Mouse (Mus musculus) naive thymus-derived CD4-positive, alpha-beta T cell, adult 2 months (primary cell): ENCODE data around the gene Akip1.
A peak's percentile ranks its signal among the peaks of the same experiment; 100 is the strongest.

Source experiments
- DNase-seq: peaks from one replicate; pipeline ENCODE4 v3.0.0-alpha.2; 2011; ENCODE audit warnings: low read depth

Gene Akip1

GRCm38 (mm10) chr7:109703190-109704015 lies at the start of gene Akip1, which contains the start of gene St5:
Gene Akip1, plus strand, starts transcription at chr7:109703690.
Gene St5, minus strand, starts transcription at chr7:109703605.
- peak; percentile 96 for DNase-seq

GRCm38 (mm10) chr7:109654871-109655270 lies 48.6 kb upstream of the Akip1 start:
- no peak for DNase-seq

- no peak for DNase-seq
Observed at GRCm38 (mm10) chr7:109657884-109658283, 45.6 kb upstream of the Akip1 start.

GRCm38 (mm10) chr7:109659278-109659677 lies 44.2 kb upstream of the Akip1 start:
- no peak for DNase-seq

- no peak for DNase-seq
Observed at GRCm38 (mm10) chr7:109662626-109663025, 40.9 kb upstream of the Akip1 start.

- no peak for DNase-seq
Observed at GRCm38 (mm10) chr7:109666664-109667063, 36.8 kb upstream of the Akip1 start.

GRCm38 (mm10) chr7:109669426-109670170 lies 33.9 kb upstream of the Akip1 start:
- no peak for DNase-seq

- DNase-seq, result no peak
Observed at GRCm38 (mm10) chr7:109671581-109672471, 31.7 kb upstream of the Akip1 start.

- no peak for DNase-seq
Observed at GRCm38 (mm10) chr7:109674944-109675628, 28.4 kb upstream of the Akip1 start.

- DNase-seq, result no peak
Observed at GRCm38 (mm10) chr7:109680284-109680683, 23.2 kb upstream of the Akip1 start.

- no peak for DNase-seq
Observed at GRCm38 (mm10) chr7:109680879-109681278, 22.6 kb upstream of the Akip1 start.

GRCm38 (mm10) chr7:109686585-109687128 lies 16.8 kb upstream of the Akip1 start:
- DNase-seq, result no peak

- DNase-seq, result no peak
Observed at GRCm38 (mm10) chr7:109690101-109690500, 13.4 kb upstream of the Akip1 start.

GRCm38 (mm10) chr7:109690961-109691360 lies 12.5 kb upstream of the Akip1 start:
- DNase-seq, result no peak

GRCm38 (mm10) chr7:109694576-109695338 lies 8.7 kb upstream of the Akip1 start:
- no peak for DNase-seq

GRCm38 (mm10) chr7:109695339-109695726 lies 8.2 kb upstream of the Akip1 start:
- DNase-seq, result no peak

- no peak for DNase-seq
Observed at GRCm38 (mm10) chr7:109700213-109700612, 3.3 kb upstream of the Akip1 start.

GRCm38 (mm10) chr7:109702721-109703120 lies 769 bp upstream of the Akip1 start:
- DNase-seq, result no peak

GRCm38 (mm10) chr7:109704016-109704377 lies 507 bp downstream of the Akip1 start:
- peak; percentile 35 for DNase-seq

- DNase-seq, result no peak
Observed at GRCm38 (mm10) chr7:109704461-109704860, 971 bp downstream of the Akip1 start.
